Mouse (Mus musculus) G1E (cell line): ENCODE data around the gene C1qtnf7. TPM values are rescaled to one million over a fixed set of nuclear protein-coding genes. Genes with fewer than 3 reads are reported as not detected.

Source experiments
- ATAC-seq: 2 replicates; pipeline ENCODE4 v1.8.0; 2016; ENCODE audit warnings: mild to moderate bottlenecking; ENCODE audit not compliant: insufficient number of reproducible peaks, poor library complexity, low FRiP score, severe bottlenecking; ENCODE audit errors: extremely low read depth
- DNase-seq: peaks from one replicate; pipeline ENCODE4 v3.0.0; 2012; ENCODE audit warnings: low spot score
- H3K27me3 ChIP-seq: 2 replicates; pipeline ENCODE4 v1.6.1; 2012; ENCODE audit warnings: mild to moderate bottlenecking, low read length, inconsistent platforms; ENCODE audit not compliant: insufficient read depth
- H3K36me3 ChIP-seq: replicated peaks from 2 replicates; pipeline ENCODE3; 2012; ENCODE audit warnings: mild to moderate bottlenecking, inconsistent platforms
- H3K4me1 ChIP-seq: 2 replicates; pipeline ENCODE4 v1.6.1; 2012; ENCODE audit warnings: low read depth, low read length, inconsistent platforms, mixed read lengths; ENCODE audit not compliant: insufficient read depth
- H3K4me3 ChIP-seq: 2 replicates; pipeline ENCODE4 v1.5.1; 2012; ENCODE audit warnings: low read depth, mild to moderate bottlenecking, inconsistent platforms, low read length, moderate library complexity, mixed read lengths
- H3K9me3 ChIP-seq: replicated peaks from 2 replicates; pipeline ENCODE4 v1.6.1; 2012; ENCODE audit warnings: inconsistent platforms
- CTCF ChIP-seq: IDR thresholded peaks from 2 replicates; pipeline ENCODE4 v1.5.1; 2012; ENCODE audit warnings: low read depth, low read length, inconsistent platforms, mixed read lengths
- GATA1 ChIP-seq: IDR thresholded peaks from 2 replicates; pipeline ENCODE4 v1.6.1; 2012; ENCODE audit warnings: borderline replicate concordance, low read length, inconsistent platforms, mixed read lengths
- GATA2 ChIP-seq: IDR thresholded peaks from 2 replicates; pipeline ENCODE4 v1.6.1; 2012; ENCODE audit warnings: low read depth, low read length, inconsistent platforms, borderline replicate concordance
- POLR2AphosphoS5 ChIP-seq: IDR thresholded peaks from 2 replicates; pipeline ENCODE4 v1.6.1; 2012; ENCODE audit warnings: low read depth, low read length, inconsistent platforms; ENCODE audit not compliant: insufficient replicate concordance
- TAL1 ChIP-seq: conservative IDR thresholded peaks from 2 replicates; pipeline ENCODE4 v1.6.1; 2012; ENCODE audit warnings: low read depth, low read length, inconsistent platforms, mixed read lengths
- polyA plus RNA-seq: library from polyadenylated mRNA; stranded (reverse); fragments of >175 nt; gene quantifications from 2 replicates; pipeline ENCODE4 v1.2.3, GENCODE M21; 2012
- total RNA-seq, 2 experiments: library from RNA; stranded (forward) in 1 of 2; stranded (reverse) in 1 of 2; fragments of 200-1000 nt in 1 of 2; fragments of >200 nt in 1 of 2; fragmentation: Nextera tagmentation in 1 of 2; gene quantifications; 2 replicates each; pipeline ENCODE4 v1.2.3; 2014 to 2017

The C1qtnf7 gene
- total and polyA plus RNA-seq, 3 experiments = 0.05 TPM; not detected in 2

DNA sequence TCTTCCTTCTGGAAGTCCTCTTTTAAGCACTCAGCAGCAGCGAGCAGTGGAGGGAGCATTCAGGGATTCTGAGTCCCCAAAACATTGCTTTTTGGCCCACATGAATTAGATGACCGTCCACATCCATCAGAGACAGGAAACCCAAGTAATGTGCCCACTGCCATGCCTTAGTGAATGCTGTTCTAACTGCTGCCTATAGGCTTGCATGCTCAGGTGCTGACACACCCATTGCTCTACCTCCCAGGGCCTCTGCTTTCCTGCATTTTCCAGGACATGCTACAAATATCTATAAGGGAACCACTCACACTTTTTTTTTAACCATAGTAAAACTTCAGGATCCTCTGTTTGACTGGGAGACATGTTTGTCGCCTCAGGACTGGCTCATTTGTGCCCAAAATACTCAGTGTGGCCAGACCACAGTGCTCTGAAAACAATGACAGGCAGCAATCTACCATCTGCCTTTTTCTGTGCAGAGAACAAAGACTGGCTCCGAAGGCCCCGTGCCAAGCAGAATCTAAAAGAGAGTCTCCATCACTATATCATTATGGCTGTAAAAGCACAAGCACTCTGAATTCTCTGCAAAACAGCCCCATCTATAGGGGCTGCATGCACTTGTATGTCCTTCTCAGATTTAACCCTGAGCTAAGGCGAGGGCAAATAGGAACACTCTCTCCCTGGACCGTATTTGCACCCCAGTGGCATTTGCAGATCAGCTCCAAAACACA is 106.4 kb downstream of the C1qtnf7 start:
- no peak overlapping the region for H3K4me3 ChIP-seq
- no peaks in the 10 kb centered on the region for H3K4me1 ChIP-seq
- H3K36me3 ChIP-seq = no peaks in the 10 kb centered on the region
- no peak for TF ChIP-seq CTCF
- no peak for TF ChIP-seq POLR2AphosphoS5
- TF ChIP-seq TAL1 = no peak
- TF ChIP-seq GATA1 = no peak
- no peak for TF ChIP-seq GATA2
- H3K9me3 ChIP-seq = no peaks in the 10 kb centered on the region
- no peaks in the 10 kb centered on the region for H3K27me3 ChIP-seq
- no peak for ATAC-seq
- DNase-seq = no peak

DNA sequence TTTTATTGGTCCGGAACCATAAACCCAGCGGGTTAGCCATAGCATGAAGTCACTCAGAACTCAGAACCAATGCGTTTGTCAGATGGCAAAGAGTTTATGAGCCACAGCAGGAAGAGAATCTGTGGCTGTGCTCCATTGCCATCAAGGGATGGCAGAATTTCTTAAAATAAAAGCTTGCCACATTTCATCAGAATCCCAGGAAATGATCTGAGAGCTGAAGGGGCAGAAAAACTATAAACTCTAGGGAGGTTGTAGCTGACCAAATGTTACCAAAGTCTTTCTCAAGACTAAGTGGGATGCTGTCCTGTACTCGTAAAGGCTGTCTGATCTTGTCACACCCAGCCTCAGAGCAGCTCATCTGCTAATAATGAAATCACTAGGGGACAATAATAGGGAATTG is 110.1 kb downstream of the C1qtnf7 start:
- H3K4me1 ChIP-seq = no peaks in the 10 kb centered on the region
- TF ChIP-seq POLR2AphosphoS5 (no peak), CTCF (no peak), GATA2 (no peak), GATA1 (no peak), TAL1 (no peak)
- H3K4me3 ChIP-seq = no peak overlapping the region
- H3K27me3 ChIP-seq = no peaks in the 10 kb centered on the region
- ATAC-seq (no peak), DNase-seq (no peak)
- no peaks in the 10 kb centered on the region for H3K9me3 ChIP-seq
- no peaks in the 10 kb centered on the region for H3K36me3 ChIP-seq

DNA sequence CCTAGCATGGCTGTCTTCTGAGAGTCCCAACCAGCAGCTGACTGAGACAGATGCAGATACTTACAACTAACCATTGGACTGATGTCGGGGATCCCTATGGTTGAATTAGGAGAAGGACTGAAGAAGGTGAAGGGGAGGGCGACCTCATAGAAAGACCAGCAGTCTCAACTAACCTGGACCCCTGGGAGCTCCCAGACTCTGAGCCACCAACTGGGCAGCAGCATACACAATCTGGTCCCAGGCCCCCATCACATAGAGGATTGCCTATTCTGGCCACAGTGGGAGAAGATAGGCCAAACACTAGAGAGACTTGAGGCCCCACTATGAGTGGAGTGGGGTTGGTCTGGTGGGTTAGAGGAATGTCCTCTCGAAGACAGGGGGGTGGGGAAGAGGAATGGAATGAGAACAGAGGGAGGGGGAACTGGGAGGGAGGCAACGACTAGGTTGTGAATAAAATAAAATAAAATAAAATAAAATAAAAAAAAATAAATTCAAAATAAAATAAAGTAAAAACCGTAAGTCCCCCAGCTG is 118.8 kb downstream of the C1qtnf7 start:
- H3K36me3 ChIP-seq = no peaks in the 10 kb centered on the region
- H3K27me3 ChIP-seq = no peaks in the 10 kb centered on the region
- no peak for TF ChIP-seq GATA1
- no peak for TF ChIP-seq GATA2
- no peak for TF ChIP-seq CTCF
- TF ChIP-seq POLR2AphosphoS5 = no peak
- no peak for TF ChIP-seq TAL1
- H3K9me3 ChIP-seq = no peaks in the 10 kb centered on the region
- no peaks in the 10 kb centered on the region for H3K4me1 ChIP-seq
- DNase-seq (no peak), ATAC-seq (no peak)
- H3K4me3 ChIP-seq = no peak overlapping the region

DNA sequence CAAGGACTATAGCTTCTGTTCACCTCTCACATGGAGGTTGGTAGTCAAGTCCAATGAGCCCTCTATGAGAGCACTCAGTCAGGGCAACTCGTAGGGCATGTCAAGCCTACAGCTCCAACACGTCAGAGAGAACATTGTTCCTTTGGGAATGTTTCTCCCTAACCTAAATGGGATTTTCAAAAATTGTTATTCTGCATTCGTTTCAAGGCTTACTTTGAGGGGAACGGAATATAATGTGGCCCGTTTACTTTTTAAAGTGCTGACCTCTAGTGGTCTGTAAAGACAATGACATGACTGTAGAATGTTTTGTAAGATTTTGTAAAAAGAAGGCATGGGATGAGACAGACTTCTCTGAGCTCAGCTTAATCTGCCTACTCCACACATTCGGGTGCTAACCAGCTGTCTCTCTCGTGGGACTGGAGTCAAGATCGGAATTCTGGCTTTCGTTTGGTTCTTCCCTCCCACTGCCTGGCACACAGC is 119.3 kb downstream of the C1qtnf7 start:
- Histone ChIP-seq H3K4me3 (no peak overlapping the region), H3K9me3 (no peaks in the 10 kb centered on the region), H3K4me1 (no peaks in the 10 kb centered on the region), H3K27me3 (no peaks in the 10 kb centered on the region), H3K36me3 (no peaks in the 10 kb centered on the region)
- TF ChIP-seq POLR2AphosphoS5 = no peak
- no peak for TF ChIP-seq GATA2
- no peak for TF ChIP-seq CTCF
- TF ChIP-seq GATA1 = no peak
- TF ChIP-seq TAL1 = no peak
- no peak for DNase-seq
- no peak for ATAC-seq

DNA sequence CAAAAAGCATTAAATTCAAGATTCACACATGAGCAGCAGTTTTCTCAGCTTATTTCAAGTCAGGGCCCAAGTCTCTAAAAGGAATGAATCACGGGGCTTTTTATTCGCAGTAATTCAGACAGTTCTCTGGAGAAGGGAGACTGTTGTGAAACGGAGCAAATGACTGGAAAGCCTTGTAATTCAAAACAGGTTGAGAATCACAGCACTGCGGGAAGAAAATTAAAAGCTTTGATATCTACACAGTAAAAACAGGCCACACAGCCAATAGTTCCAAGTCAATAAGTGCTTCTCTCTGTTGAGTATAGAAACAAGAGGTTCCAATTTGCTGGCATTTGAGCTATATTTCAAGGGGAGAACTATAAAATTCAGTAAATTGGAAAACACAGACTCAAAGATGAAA is 129.7 kb downstream of the C1qtnf7 start:
- no peak for DNase-seq
- no peak for TF ChIP-seq POLR2AphosphoS5
- no peak for TF ChIP-seq GATA2
- TF ChIP-seq TAL1 = no peak
- no peak for TF ChIP-seq GATA1
- no peak for TF ChIP-seq CTCF
- ATAC-seq = no peak
- Histone ChIP-seq H3K27me3 (no peaks in the 10 kb centered on the region), H3K4me1 (no peaks in the 10 kb centered on the region), H3K4me3 (no peak overlapping the region), H3K36me3 (no peaks in the 10 kb centered on the region), H3K9me3 (no peaks in the 10 kb centered on the region)

DNA sequence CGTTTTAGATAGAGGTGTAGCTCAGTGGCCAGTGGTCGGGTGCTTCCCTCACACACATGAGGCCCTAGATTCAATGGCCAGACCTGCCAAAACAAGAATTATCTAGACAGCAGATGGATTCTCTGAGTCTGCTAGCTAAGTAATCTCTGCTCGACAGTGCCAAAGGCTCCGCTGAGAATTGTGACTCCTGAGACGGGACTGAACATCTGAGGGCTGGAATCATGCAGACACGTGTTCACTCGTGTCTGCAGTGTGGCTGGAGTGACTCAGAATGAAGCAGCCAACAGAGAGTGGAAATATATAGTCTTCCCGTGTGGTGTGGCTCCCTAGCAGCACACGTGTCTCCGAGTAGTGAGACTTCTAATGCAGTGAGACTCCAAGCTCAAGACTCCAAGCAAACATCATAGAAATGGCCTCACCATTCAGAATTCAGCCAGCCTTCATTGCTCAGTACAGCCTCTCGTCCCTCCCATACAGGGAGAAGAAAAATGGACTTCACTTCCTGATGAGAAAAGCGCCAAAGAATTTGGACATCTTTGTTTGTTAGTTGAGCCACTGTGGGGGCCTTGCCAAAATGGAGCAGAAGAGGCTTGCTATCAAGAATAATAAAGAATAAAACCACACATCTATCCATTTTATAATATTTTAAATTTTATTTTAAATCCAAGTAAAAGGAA is 131.9 kb downstream of the C1qtnf7 start:
- TF ChIP-seq POLR2AphosphoS5 (no peak), GATA2 (no peak), CTCF (no peak), TAL1 (no peak), GATA1 (no peak)
- Histone ChIP-seq H3K4me3 (no peak overlapping the region), H3K27me3 (no peaks in the 10 kb centered on the region), H3K9me3 (no peaks in the 10 kb centered on the region), H3K4me1 (no peaks in the 10 kb centered on the region), H3K36me3 (no peaks in the 10 kb centered on the region)
- no peak for ATAC-seq
- DNase-seq = no peak
